Mouse (Mus musculus): ENCODE results near the gene Fut1. TPM values are rescaled to one million over a fixed set of nuclear protein-coding genes. Genes with fewer than 3 reads are reported as not detected.

Gene Fut1
- not detected for polyA plus RNA-seq (2014; fragmentation: Illumina TruSeq; extraction: RNeasy Lipid Tissue Mini Kit (QIAGEN cat#74804); ENCODE audit: low read depth, low replicate concordance)

DNA sequence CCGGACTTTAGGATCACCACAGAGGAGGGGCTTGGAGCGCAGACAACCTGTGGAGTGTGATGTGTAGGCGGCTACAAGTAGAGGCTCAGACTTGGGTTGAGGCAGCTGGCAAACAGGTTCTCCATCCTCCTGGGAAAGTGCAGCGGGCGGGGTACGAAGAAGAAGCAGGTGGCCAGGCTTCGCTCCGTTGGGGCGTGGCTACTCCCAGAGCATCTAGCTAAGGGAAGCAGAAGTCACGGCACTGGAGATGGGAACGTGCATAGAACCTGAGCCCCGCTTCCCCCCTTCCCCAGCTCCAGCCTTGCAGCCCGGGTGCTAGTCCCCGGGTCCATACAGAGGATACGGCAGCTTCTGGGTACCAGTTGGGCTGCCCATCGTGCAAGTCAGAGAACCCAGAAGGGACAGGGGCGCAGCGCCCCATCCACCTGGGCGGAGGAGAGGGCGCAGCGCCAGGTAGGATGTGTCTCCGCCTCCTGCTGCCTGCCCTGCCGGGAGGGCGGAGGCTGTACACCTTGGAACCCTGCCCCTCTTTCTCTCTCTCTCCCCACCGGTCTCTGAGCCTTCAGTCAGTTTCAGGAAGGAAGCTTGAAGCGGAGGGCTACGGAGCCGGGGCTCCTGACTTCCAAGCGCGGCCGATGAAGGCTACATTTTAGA lies at the start of gene Fut1:
Gene Fut1 (plus strand): TSS at position 248 of the 654 bp plus-strand sequence.

GRCm38 (mm10) chr7:45570103-45570741 lies 46.9 kb upstream of the Fut1 start, which contains the start of gene Bcat2:
Gene Bcat2, plus strand, starts transcription at chr7:45570153.

DNA sequence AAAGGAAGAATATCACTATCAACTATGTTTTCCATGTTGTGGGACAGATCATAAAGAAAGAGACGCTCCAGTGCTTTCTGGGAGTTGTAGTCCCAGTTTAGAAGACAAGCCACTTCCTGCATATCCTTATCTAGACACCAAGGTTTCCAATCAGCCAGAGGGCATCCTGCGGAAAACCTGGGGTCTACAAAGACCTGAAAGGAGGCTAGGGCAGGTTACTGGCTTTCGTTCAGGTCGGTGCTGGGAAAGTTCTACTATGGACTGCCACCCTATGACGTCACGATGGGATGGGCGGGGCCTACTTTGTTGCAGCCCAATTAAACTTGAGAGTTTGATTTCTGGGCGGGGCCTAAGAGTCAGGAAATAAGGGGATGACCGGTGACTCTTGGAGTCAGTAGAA lies 4.4 kb downstream of the Fut1 start, which contains the start of gene Izumo1:
Gene Izumo1 (plus strand): TSS at position 369 of the 400 bp plus-strand sequence.

DNA sequence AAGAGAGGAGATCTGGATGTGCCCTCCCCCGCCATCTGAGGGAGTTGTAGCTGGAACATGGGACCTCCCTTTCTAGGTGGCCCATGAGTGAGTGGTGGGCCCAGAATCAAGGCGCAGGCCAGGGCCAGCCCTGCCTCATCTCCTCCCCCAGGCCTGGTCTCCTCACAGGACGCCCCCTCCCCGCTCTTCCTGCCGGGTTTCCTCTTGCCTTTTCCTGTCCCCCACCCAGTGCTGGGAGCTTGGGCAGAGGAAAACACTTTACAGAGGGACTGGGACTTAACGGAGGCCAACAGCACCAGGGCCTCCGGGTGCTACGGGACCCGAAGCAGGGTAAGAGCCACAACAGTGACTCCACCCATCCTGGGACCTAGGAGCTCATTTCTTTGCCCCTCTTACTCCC lies 10.2 kb downstream of the Fut1 start, which contains the start of gene Rasip1:
Gene Rasip1 (plus strand): TSS at position 228 of the 400 bp plus-strand sequence.

DNA sequence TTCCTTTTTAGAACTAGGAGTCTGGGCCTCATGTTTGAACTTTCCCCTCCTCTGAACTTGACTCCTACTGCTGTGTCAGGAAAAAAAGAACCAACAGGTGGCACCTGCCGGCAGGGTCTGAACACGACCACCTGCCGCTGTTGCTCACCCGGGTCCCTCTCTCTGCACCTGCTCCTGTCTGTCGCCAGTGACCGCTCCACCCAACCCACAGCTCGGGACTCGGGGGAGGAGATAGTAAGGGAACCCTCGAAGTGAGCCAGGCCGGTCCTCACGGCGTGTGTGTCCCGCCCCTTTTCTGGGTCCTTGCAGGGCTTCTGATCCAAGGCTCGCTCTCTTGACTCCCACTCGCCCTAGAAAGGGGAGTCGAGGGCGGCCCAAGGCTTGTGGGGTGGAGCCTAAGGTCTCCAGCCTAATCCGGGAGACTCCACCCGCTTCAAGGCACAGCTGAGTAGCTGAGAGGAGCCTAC lies 22.5 kb downstream of the Fut1 start, which contains the start of gene Mamstr:
Gene Mamstr (plus strand): TSS at position 417 of the 467 bp plus-strand sequence.

DNA sequence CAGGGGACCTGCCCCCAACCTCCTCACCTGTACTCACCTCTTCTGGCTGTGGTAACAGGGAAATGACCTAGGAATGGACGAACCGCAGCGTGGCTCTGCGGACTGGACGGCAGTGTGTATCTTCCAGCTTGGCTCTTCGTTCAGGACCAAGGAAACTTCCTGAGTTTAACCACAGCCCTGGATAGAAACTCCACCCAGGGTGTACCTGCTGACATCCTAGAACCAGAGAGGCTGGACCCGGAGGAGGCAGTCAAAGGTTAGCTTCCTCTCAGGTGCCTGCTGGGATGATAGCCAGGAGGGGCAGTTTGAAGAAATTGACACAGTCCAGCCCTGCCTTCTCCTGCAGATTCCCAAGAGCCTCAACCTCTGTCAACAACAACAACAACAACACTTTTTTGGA lies 49.1 kb downstream of the Fut1 start, which contains the start of gene Fut2:
Gene Fut2 (minus strand): TSS at position 234 of the 400 bp plus-strand sequence.

Other genes starting within 250 kb of the Fut1 start
- gene Lin7b, start 246.7 kb upstream of the Fut1 start, polyA plus RNA-seq (2014; fragmentation: Illumina TruSeq; extraction: RNeasy Lipid Tissue Mini Kit (QIAGEN cat#74804); ENCODE audit: low read depth, low replicate concordance) = not detected
- gene Snrnp70, start 221.5 kb upstream of the Fut1 start, polyA plus RNA-seq (2014; fragmentation: Illumina TruSeq; extraction: RNeasy Lipid Tissue Mini Kit (QIAGEN cat#74804); ENCODE audit: low read depth, low replicate concordance) = 77.1 TPM
- gene Kcna7, start 211.6 kb upstream of the Fut1 start, polyA plus RNA-seq (2014; fragmentation: Illumina TruSeq; extraction: RNeasy Lipid Tissue Mini Kit (QIAGEN cat#74804); ENCODE audit: low read depth, low replicate concordance) = not detected
- not detected for gene Ntf5, start 203.6 kb upstream of the Fut1 start, polyA plus RNA-seq (2014; fragmentation: Illumina TruSeq; extraction: RNeasy Lipid Tissue Mini Kit (QIAGEN cat#74804); ENCODE audit: low read depth, low replicate concordance)
- gene Lhb, start 196.5 kb upstream of the Fut1 start, polyA plus RNA-seq (2014; fragmentation: Illumina TruSeq; extraction: RNeasy Lipid Tissue Mini Kit (QIAGEN cat#74804); ENCODE audit: low read depth, low replicate concordance) = not detected
- 5.4 TPM for gene Gys1, start 182.4 kb upstream of the Fut1 start, polyA plus RNA-seq (2014; fragmentation: Illumina TruSeq; extraction: RNeasy Lipid Tissue Mini Kit (QIAGEN cat#74804); ENCODE audit: low read depth, low replicate concordance)
- 0.76 TPM for gene Ruvbl2, start 179.2 kb upstream of the Fut1 start, polyA plus RNA-seq (2014; fragmentation: Illumina TruSeq; extraction: RNeasy Lipid Tissue Mini Kit (QIAGEN cat#74804); ENCODE audit: low read depth, low replicate concordance)
- gene Ftl1, start 157.4 kb upstream of the Fut1 start, polyA plus RNA-seq (2014; fragmentation: Illumina TruSeq; extraction: RNeasy Lipid Tissue Mini Kit (QIAGEN cat#74804); ENCODE audit: low read depth, low replicate concordance) = 6.7 TPM
- 1.1 TPM for gene Bax, start 150.4 kb upstream of the Fut1 start, polyA plus RNA-seq (2014; fragmentation: Illumina TruSeq; extraction: RNeasy Lipid Tissue Mini Kit (QIAGEN cat#74804); ENCODE audit: low read depth, low replicate concordance)
- gene Tulp2, start 135.4 kb upstream of the Fut1 start, polyA plus RNA-seq (2014; fragmentation: Illumina TruSeq; extraction: RNeasy Lipid Tissue Mini Kit (QIAGEN cat#74804); ENCODE audit: low read depth, low replicate concordance) = not detected
- gene Gm45808, start 130.5 kb upstream of the Fut1 start, polyA plus RNA-seq (2014; fragmentation: Illumina TruSeq; extraction: RNeasy Lipid Tissue Mini Kit (QIAGEN cat#74804); ENCODE audit: low read depth, low replicate concordance) = not detected
- 122 TPM for gene Dhdh, start 128.5 kb upstream of the Fut1 start, polyA plus RNA-seq (2014; fragmentation: Illumina TruSeq; extraction: RNeasy Lipid Tissue Mini Kit (QIAGEN cat#74804); ENCODE audit: low read depth, low replicate concordance)
- gene Nucb1, start 106.9 kb upstream of the Fut1 start, polyA plus RNA-seq (2014; fragmentation: Illumina TruSeq; extraction: RNeasy Lipid Tissue Mini Kit (QIAGEN cat#74804); ENCODE audit: low read depth, low replicate concordance) = 68.5 TPM
- 3.1 TPM for gene Ppp1r15a, start 91.0 kb upstream of the Fut1 start, polyA plus RNA-seq (2014; fragmentation: Illumina TruSeq; extraction: RNeasy Lipid Tissue Mini Kit (QIAGEN cat#74804); ENCODE audit: low read depth, low replicate concordance)
- gene Plekha4, start 91.0 kb upstream of the Fut1 start, polyA plus RNA-seq (2014; fragmentation: Illumina TruSeq; extraction: RNeasy Lipid Tissue Mini Kit (QIAGEN cat#74804); ENCODE audit: low read depth, low replicate concordance) = 1.2 TPM
- not detected for gene Hsd17b14, start 62.4 kb upstream of the Fut1 start, polyA plus RNA-seq (2014; fragmentation: Illumina TruSeq; extraction: RNeasy Lipid Tissue Mini Kit (QIAGEN cat#74804); ENCODE audit: low read depth, low replicate concordance)
- gene Bcat2, start 47.1 kb upstream of the Fut1 start, polyA plus RNA-seq (2014; fragmentation: Illumina TruSeq; extraction: RNeasy Lipid Tissue Mini Kit (QIAGEN cat#74804); ENCODE audit: low read depth, low replicate concordance) = 8.7 TPM
- not detected for gene Fgf21, start 1.8 kb upstream of the Fut1 start, polyA plus RNA-seq (2014; fragmentation: Illumina TruSeq; extraction: RNeasy Lipid Tissue Mini Kit (QIAGEN cat#74804); ENCODE audit: low read depth, low replicate concordance)
- not detected for gene Izumo1, start 4.5 kb downstream of the Fut1 start, polyA plus RNA-seq (2014; fragmentation: Illumina TruSeq; extraction: RNeasy Lipid Tissue Mini Kit (QIAGEN cat#74804); ENCODE audit: low read depth, low replicate concordance)
- 0.23 TPM for gene Rasip1, start 10.2 kb downstream of the Fut1 start, polyA plus RNA-seq (2014; fragmentation: Illumina TruSeq; extraction: RNeasy Lipid Tissue Mini Kit (QIAGEN cat#74804); ENCODE audit: low read depth, low replicate concordance)
- gene Mamstr, start 22.7 kb downstream of the Fut1 start, polyA plus RNA-seq (2014; fragmentation: Illumina TruSeq; extraction: RNeasy Lipid Tissue Mini Kit (QIAGEN cat#74804); ENCODE audit: low read depth, low replicate concordance) = 0.17 TPM
- not detected for gene Fut2, start 49.1 kb downstream of the Fut1 start, polyA plus RNA-seq (2014; fragmentation: Illumina TruSeq; extraction: RNeasy Lipid Tissue Mini Kit (QIAGEN cat#74804); ENCODE audit: low read depth, low replicate concordance)
- not detected for gene Ntn5, start 66.7 kb downstream of the Fut1 start, polyA plus RNA-seq (2014; fragmentation: Illumina TruSeq; extraction: RNeasy Lipid Tissue Mini Kit (QIAGEN cat#74804); ENCODE audit: low read depth, low replicate concordance)
- gene Sec1, start 77.1 kb downstream of the Fut1 start, polyA plus RNA-seq (2014; fragmentation: Illumina TruSeq; extraction: RNeasy Lipid Tissue Mini Kit (QIAGEN cat#74804); ENCODE audit: low read depth, low replicate concordance) = not detected
- 0.93 TPM for gene Car11, start 82.6 kb downstream of the Fut1 start, polyA plus RNA-seq (2014; fragmentation: Illumina TruSeq; extraction: RNeasy Lipid Tissue Mini Kit (QIAGEN cat#74804); ENCODE audit: low read depth, low replicate concordance)
- 9.2 TPM for gene Dbp, start 87.8 kb downstream of the Fut1 start, polyA plus RNA-seq (2014; fragmentation: Illumina TruSeq; extraction: RNeasy Lipid Tissue Mini Kit (QIAGEN cat#74804); ENCODE audit: low read depth, low replicate concordance)
- gene Rpl18, start 98.2 kb downstream of the Fut1 start, polyA plus RNA-seq (2014; fragmentation: Illumina TruSeq; extraction: RNeasy Lipid Tissue Mini Kit (QIAGEN cat#74804); ENCODE audit: low read depth, low replicate concordance) = not detected
- 0.82 TPM for gene Sphk2, start 100.7 kb downstream of the Fut1 start, polyA plus RNA-seq (2014; fragmentation: Illumina TruSeq; extraction: RNeasy Lipid Tissue Mini Kit (QIAGEN cat#74804); ENCODE audit: low read depth, low replicate concordance)
- not detected for gene Fam83e, start 103.9 kb downstream of the Fut1 start, polyA plus RNA-seq (2014; fragmentation: Illumina TruSeq; extraction: RNeasy Lipid Tissue Mini Kit (QIAGEN cat#74804); ENCODE audit: low read depth, low replicate concordance)
- gene Spaca4, start 108.5 kb downstream of the Fut1 start, polyA plus RNA-seq (2014; fragmentation: Illumina TruSeq; extraction: RNeasy Lipid Tissue Mini Kit (QIAGEN cat#74804); ENCODE audit: low read depth, low replicate concordance) = not detected
- gene Lmtk3, start 166.4 kb downstream of the Fut1 start, polyA plus RNA-seq (2014; fragmentation: Illumina TruSeq; extraction: RNeasy Lipid Tissue Mini Kit (QIAGEN cat#74804); ENCODE audit: low read depth, low replicate concordance) = not detected
- gene Sult2b1, start 167.4 kb downstream of the Fut1 start, polyA plus RNA-seq (2014; fragmentation: Illumina TruSeq; extraction: RNeasy Lipid Tissue Mini Kit (QIAGEN cat#74804); ENCODE audit: low read depth, low replicate concordance) = not detected
- gene Cyth2, start 197.3 kb downstream of the Fut1 start, polyA plus RNA-seq (2014; fragmentation: Illumina TruSeq; extraction: RNeasy Lipid Tissue Mini Kit (QIAGEN cat#74804); ENCODE audit: low read depth, low replicate concordance) = 25.3 TPM
- not detected for gene Kcnj14, start 207.5 kb downstream of the Fut1 start, polyA plus RNA-seq (2014; fragmentation: Illumina TruSeq; extraction: RNeasy Lipid Tissue Mini Kit (QIAGEN cat#74804); ENCODE audit: low read depth, low replicate concordance)
- gene Grwd1, start 213.7 kb downstream of the Fut1 start, polyA plus RNA-seq (2014; fragmentation: Illumina TruSeq; extraction: RNeasy Lipid Tissue Mini Kit (QIAGEN cat#74804); ENCODE audit: low read depth, low replicate concordance) = 1.9 TPM